Mouse (Mus musculus) left cerebral cortex, postnatal 36 days (tissue): Measurements from ENCODE around the gene Ankfn1. TPM values are rescaled to one million over a fixed set of nuclear protein-coding genes. Genes with fewer than 3 reads are reported as not detected.

Source experiments
- DNase-seq, 2 experiments: peaks; one replicate each; pipeline ENCODE4 v3.0.0; 2021 to 2022; ENCODE audit warnings: low spot score in 2 of 2, mixed read lengths in 1 of 2
- intact Hi-C: fragments of 180-260 bp; cut with DNase I; formaldehyde crosslinking; loops from one replicate; pipeline ENCODE4 v1.15.1; 2025
- total RNA-seq, 2 experiments: library from RNA; stranded (reverse); gene quantifications; 2 replicates each; pipeline ENCODE4 v1.2.3; 2021

The Ankfn1 gene
- total RNA-seq, 2 experiments from 2014 or later = 7.4 to 11.8 TPM

DNA sequence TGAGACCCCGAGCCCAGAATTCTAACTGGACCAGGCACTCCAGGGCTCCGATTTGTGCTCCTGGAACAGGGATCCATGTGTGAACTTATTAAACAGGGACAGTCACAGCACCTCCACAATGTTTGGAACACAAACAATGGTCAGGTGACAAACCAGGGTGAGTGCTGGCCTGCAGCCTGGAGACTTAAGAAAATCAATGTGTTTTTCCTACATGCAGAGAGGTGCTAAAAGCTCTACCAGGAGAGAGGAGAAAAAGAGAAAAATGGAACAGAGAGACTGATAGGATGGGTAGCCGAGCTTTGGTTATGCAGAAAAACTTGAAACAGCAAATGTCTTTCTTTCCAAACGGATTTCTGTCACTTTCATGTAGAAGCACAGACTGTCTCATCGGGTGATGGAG is 174.5 kb downstream of the Ankfn1 start:
- intact Hi-C loops = no loop called here
- no peak for DNase-seq

DNA sequence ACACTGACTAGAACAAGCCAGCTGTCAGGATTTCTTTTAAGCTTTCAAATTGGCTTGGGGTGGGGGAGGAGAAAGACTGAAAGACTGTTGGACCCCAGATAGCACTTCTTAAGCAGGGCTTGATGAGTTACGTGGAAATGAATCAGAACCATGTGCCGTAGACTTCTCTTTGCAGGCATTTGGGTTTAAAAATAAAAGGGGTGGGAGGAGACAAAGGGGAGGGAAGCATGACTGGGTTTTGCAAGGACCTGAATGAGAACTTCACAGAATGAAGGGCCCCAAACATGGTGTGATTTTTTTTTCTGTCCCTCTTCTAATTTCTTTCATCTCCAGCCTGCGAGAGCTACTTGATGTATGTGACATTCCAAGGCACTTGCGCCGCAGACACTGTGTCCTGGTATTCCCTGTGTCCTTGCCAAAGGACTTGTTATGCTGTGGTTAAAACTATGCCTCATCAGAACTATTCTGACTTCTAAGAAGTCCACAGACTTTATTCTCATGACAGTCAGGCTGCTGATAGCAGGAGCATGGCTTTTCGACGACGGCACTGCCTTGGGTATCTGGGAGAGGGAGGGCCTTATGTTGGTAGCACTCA is 176.4 kb downstream of the Ankfn1 start:
- no peak for DNase-seq
- intact Hi-C loops = no loop called here

DNA sequence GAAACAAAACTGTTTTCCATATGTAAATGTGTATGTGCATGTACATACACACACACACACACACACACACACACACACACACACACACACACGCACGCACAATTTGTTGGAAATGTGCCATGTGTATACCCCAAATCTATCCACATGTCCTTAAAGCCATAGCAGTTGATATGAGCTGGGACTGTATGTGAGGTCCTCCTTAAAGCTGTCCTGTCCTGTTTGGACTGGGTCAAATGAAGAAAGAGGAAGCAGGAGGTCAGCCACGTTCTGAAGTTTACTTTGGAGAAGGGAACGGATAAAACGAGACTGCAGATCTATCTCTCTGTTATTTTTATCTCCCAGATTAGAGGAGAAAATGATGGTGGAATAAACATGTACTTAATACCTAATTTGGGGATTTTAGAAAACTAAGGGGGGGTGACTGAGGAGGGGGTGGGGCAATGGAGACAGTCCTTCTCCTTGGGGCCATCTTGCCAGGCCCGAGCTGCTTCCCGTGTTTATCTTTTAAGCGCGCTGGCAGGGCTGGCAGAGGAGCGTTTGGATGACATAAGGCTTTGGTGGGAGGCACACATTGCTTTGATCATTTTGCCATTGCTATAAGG is 187.1 kb downstream of the Ankfn1 start:
- no peak for DNase-seq
- intact Hi-C loops = no loop called here

DNA sequence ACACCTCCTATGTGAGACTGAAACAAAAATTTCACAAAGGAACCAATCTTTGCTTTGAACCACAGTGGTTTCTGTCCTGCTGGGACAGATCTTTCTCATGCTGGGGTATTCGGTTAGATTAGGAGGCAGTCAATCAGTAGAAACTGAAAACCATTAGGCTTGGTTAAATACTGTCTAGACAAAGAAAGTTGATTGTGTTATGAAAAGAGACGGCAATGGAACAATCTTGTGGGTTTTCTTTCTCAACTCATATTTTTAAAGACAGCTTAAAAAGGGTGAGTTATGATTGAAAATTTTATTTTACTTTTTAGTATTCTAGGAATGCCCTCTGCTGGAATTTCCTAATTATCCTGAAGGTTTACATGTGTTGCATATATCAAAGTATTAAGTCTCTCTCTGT is 191.1 kb downstream of the Ankfn1 start:
- intact Hi-C loops = no loop called here
- no peak for DNase-seq

DNA sequence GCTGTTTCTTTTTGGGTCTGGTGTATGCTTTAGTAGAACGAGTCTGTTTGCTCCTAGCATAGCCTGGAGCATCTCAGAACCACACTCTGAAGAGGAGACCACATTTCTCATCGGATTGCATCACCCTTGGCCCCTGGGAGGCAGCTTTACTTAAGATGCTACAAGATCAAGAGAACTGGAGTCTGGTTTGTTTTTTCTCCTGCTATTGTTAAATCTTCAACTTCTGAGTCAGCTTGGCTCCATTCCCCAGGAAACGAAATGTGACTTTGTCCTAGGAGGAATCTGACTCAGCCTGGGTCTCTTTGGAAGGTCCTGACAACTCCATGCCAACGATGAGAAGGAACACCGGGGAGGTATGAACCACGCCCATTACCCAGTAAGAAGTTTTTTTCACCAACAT is 197.6 kb downstream of the Ankfn1 start:
- intact Hi-C loops = no loop called here
- DNase-seq = no peak

DNA sequence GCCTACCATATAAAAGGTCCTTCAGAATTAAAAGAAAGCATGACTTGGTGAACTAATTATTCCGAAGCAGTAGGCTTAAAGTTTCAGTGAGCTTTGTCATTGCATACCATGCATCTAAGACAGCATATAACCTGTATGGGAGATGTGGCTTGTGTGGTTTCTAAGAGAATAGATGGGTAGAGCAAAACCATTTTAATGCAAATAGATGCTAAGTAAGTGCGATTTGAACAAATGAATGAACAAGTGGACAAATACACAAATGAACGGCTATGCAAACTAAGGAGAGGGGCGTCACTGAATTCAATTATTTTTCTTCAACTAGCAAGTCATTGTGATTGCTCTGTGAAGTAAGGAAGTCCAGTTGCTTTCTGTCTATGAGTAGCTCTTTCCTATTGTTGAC is 198.3 kb downstream of the Ankfn1 start:
- DNase-seq = no peak

DNA sequence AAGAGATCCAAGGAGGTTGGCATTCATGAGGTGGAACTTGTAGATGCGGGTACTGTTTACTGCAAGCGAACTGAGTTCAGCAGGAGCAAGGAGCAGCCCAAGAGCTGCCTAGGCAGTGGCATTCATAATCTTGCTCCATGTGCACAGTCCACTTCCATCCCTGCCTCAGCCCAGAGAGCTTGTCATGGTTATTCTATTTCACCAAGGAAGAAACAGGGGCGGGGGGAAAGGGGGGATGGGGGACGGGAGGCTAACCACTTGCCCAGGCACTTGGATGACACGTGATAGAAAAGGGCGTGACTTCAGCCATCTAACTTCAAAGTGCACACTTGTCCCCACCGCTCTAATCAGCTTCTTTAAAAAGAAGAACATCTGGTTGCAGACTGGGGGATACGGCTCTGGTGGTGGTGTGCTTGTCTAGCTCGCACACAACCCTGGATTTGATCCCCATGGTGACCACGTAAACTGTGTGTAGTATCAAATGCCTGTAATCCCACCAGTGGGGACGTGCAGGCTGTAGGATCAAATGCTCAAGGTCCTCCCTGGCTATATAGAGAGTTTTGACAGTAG is 203.1 kb downstream of the Ankfn1 start:
- intact Hi-C loops = no loop called here
- no peak for DNase-seq

More for the DNA sequence above, 198.3 kb downstream of the Ankfn1 start:
- intact Hi-C loops = no loop called here

DNA sequence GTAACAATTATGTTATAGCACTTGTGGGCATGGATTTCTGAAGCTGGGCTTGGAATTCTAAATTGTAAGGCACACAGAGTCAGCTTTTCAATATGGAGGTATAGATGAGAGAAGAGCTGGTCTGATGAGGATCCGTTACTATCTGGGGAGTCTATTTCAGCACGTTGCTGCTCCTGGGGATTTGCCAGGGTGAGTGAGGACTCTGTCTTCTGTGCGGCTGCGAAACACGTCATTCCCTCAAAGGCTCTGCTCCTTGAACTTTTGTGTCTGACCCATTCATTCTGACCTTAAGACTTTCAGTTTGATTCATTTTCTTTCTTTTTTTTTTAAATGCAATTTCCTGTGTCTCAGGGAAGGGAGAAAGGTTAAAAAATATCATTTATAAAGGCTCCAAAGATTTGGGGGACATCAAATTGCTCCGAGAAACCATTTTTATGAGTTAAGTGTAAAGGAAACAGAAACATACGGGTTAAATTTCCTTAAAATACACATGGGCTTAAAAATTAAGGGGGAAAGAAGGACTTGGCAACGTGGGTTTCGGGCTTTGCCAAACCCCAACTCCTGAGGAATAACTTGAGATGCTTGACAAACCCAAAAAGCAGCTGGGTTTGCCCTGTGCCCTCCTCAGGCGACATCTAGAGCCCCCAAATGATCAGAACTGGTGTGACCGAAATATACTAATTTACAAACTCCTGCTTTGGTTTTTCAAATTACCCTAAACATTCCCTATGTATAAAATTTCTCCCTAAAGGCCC is 207.9 kb downstream of the Ankfn1 start:
- intact Hi-C loops = no loop called here

DNA sequence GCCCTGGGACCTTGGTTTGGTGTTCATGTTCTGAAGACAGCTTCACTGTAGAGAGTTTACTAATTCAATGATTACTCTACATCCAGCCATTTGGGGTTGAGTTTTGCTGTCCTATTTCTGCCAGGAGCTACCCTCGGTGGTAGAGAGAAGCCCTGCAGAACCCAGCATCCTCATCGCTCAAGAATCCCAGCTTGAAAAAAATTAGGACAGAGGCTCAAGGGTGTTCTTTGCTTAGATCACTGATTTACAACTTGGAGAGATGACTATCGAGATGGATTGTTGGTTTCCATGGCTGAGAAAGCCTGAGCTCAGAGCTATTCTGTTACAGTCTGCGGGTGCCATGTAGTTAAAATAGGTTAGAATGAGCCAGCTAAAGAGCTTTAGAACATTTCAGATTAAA is 209.2 kb downstream of the Ankfn1 start:
- intact Hi-C loops = no loop called here

More for the DNA sequence above, 207.9 kb downstream of the Ankfn1 start:
- DNase-seq = no peak

DNA sequence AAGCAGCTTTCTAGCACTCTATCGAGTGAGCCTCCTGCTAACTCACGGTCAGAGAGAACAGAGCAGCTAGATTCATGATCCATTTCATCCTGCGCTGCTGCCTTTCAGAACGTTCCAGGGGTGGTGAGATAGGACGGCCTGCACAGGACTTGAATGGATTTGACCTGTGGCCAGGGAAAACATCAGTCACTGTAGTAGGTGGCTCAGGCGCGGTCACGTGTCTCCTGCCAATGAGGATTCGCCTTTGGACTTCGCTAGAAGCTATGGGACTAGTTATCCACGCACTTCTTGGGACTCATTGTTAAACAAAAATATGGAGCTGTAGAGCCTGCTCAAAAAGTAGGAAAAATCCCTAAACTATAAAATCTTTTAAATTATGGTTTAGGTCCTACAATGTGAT is 226.0 kb downstream of the Ankfn1 start:
- DNase-seq = no peak
- intact Hi-C loops = no loop called here

More for the DNA sequence above, 209.2 kb downstream of the Ankfn1 start:
- no peak for DNase-seq

DNA sequence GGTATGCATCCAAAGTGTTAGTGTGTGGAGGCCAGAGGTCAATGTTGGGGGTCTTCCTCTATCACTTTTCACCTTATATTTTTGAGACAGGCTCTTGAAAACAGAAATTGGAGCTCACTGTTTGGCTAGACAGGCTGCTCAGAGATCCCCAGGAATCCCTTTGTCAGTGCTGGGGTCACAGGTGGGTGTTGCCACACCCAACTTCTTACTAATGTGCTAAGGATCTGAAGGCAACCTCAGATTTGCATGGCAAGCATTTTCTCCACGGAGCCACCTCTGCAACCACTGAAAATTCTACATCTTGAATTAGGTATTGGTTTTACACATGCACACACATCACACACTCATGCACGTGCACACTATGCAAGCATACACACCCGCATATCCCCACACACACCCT is 226.5 kb downstream of the Ankfn1 start:
- no peak for DNase-seq
- intact Hi-C loops = no loop called here

DNA sequence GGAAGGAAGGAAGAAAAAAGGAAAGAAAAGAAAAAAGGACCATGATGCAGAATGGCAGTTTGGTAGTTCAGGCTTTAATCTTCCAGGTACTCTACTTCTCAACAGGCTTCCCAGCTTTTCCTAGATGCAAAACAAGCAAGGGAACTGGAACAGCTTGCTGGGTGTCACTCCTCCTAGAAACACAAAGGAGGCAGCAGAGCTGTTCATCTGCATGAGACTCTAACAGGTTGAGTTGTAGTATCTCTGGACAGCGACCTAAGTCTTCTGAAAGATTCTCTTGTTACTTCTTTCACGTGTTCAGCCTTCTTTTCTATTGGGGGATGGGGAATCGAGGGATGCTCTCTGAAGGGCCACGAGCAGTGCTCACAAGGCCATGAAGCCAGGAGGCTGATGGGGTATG is 228.7 kb downstream of the Ankfn1 start:
- intact Hi-C loops = loop anchor here (10.0 kb wide), 2 partner anchors 176 to 376 kb away; no protein-coding TSS in a partner anchor
- no peak for DNase-seq

DNA sequence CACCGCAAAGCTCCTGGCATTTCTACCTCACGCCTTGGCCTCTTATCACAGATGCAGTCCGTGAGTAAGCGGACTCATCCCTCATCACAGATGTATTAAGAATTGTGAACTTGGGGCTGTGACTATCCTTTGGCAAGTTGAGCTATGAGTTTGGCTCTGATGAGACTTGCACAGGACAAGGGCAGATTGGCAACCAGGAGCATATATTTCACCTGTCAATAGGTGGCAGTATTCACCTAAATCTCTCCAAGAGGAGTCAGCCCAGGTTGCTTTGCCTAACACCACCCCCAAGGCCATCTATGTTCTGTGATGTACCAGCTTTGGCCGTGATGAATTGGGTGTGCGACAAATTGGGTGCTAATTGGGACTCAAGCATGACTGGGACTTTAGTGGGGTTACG is 231.3 kb downstream of the Ankfn1 start:
- intact Hi-C loops = loop anchor here (10.0 kb wide), 2 partner anchors 179 to 379 kb away; no protein-coding TSS in a partner anchor
- DNase-seq = peak in 1 of 2 experiments; percentile 35

DNA sequence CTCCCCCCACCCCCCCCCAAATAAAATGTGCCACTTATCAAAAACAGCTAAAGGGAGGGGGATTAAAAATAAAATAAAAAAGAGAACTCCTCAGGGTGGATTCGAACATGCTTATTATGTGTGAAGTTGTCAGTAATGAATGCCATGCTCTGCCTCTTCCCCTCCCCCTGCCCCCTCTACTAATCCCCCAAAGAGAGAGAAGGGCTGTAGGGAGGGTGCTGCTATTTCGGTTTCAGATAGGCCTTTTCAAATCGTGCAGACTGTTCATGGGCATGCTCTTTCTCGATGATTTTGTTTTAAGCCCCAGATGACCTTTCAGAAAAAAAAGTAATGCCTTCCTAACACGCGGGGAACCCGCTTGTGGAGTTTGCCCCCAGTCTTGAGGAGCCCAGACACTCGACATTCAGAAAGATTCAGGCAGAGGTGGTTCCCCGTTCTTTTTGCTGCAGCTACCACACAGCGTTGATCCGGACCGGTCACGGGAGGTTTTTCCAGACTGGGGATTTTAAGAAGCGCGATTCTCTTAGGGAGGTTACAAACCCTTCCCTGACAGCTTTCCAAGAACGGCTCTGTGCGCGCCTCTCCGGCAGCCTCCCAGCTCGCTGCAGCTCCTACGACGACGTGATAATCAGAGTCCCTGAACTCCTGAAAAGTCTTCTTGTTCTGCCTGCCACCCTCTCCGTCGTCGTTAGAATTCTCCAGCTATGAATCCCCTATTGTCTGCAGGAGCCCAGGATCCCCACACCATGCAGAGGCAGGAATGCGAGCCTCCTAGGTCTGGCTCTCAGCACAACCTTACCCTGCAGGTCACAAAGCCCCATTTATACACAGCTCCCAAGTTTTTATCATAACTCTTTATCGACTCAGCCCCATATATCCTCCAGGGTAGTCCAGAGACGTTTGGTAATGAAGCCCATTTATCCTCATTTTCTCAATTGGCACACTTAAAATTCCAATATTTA is 232.3 kb downstream of the Ankfn1 start:
- intact Hi-C loops = loop anchor here (10.0 kb wide), 2 partner anchors 180 to 380 kb away; no protein-coding TSS in a partner anchor
- DNase-seq = no peak

DNA sequence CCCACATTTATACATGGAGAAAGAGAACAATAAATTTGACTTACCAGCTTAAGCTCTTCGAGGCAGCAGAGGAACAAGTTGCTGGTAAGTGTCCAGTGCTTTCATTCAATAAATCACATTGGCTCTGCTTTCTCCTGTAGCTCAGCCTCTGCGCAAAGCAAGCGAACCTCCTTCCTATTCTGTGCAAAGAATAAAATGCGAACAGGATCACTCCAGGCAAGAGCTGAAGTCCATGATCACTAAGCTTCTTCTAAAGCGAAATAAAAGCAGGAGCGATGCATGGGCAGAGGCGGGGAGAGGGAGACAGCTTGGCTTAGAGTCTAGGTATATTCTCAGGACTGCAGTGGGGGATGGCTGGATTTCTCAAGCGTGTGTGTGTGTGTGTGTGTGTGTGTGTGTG is 239.1 kb downstream of the Ankfn1 start:
- intact Hi-C loops = no loop called here
- DNase-seq = peak; percentile 19 to 21

DNA sequence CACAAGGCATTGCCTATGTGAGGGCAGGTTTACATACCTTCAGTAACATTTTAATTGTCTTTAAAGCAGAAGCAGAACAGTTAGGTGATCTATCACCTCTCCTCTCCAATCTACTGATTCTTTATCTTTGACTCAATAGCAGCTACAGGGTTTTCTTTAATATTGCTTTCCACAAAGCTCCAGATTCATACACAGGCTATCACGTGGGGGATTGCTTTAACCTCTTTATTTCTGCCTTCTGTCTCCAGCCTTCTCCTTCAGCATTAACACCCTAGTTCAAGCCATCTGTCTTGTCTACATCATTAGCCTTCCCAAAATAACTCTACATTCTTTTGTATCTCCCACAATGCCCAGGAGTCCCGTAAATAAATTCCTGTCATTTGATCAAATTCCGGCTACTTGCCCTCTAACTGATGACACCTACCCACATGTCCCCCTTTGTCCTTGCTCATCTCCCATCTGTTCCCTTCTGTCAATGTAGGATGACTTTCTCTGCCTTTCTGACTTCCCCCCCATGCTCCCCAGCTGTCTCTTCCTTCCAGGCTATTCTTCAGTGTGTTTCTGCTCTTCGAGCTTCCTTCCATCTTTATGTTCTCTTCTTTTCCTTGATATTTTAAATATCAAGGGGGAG is 249.5 kb downstream of the Ankfn1 start:
- intact Hi-C loops = no loop called here

DNA sequence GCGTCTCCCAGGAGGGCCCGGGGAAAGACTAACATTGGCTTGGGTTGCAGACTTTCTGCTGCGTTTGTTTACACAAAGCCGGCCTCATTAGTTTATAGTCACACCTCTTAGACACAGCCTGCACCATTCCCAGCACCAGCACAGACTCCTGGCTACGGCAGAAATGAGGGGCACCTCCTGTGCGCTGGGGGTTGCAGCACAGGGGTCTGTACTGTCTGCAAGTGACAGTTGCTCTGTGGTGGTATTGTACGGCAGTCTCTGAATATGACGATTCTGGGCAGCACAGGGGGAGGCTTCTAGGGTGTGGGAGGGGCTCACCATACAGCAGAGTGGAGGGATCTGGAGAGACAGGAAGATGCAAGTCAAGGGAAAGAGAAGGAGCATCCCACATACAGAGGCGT is 262.0 kb downstream of the Ankfn1 start:
- no peak for DNase-seq
- intact Hi-C loops = no loop called here

More for the DNA sequence above, 249.5 kb downstream of the Ankfn1 start:
- no peak for DNase-seq

DNA sequence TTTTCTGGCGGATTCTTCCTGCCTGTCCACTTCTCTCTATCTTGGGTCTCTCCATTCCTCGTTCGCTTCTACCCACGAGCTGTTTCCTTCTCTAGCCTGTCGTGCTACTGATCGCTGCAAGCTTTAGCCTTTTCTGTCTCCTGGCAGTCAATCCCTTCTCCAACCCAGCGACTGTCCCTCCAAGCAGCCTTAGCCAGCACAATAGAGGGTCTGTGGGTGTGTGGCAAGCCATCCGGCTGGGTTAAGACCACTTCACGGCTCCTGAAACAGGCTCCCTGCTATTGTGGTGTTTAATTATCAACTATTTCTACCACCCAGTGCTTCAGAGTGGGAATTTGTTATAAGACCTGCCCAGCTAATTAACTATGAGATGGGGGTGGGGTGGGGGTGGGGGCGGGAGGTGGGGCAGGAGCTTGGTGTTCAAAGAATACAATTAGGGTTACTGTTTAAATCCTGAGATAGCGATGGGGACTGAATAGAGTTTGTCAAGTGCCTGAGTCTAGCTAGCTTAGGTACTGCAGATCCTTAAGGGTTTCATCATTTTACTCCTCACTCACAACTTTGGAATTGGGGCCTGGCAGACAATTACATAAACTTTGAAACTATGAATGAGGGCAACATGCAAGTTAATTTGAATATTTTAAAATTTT is 268.7 kb downstream of the Ankfn1 start:
- intact Hi-C loops = no loop called here

More for the DNA sequence above, 268.7 kb downstream of the Ankfn1 start:
- no peak for DNase-seq
